Mouse (Mus musculus) urinary bladder, postnatal 14 days (tissue): ENCODE results near the gene Ppp1r1c.

Source experiments
- DNase-seq: peaks from one replicate; pipeline ENCODE4 v3.0.0; 2021; ENCODE audit warnings: low spot score

Ppp1r1c gene

GRCm38 (mm10) chr2:79865275-79865999, 157.9 kb downstream of the Ppp1r1c start:
- no peak for DNase-seq
